Mouse (Mus musculus): Measurements from ENCODE around the gene Plau.

The Plau gene

DNA sequence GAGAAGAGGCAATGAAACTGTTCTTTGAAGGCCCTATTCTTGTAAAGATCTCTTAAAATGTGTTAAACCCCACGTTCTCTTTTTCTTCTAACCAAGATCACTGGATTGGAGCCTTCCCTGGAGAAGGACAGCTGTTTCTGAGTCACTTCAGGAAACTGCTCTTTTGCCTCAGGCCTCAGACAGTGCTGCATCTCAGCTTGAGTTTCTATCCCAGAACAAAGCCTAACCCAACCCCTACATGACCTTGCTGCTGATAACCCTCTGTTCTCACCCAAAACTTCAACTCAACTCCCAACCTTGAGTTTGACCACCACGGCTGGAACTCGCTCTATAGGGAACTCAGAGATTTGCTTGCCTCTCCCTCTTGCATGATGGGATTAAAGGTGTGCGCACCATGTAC is 27.1 kb upstream of the Plau start:
- DNase-seq, result no peak

DNA sequence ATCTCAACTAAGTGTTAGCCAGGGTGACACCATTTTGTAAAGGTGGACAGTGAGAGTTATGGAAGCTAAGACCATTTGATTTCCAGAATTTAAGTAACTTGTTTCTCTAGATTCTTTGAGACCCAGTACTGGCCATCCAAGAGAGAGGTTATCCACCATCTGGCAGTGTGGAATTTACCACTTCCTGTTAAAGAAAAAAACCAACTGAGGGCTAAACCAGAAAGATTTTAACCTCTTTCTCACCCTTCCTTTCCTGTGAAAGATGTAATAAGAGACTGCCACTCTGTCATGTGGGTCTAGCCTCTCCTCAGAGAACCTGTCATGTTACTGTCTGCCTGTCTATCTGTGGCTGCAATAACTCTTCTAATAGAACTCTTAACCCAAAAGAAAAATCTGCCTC is 26.6 kb upstream of the Plau start:
- no peak for DNase-seq

GRCm38 (mm10) chr14:20811236-20811635 is 25.2 kb upstream of the Plau start:
- DNase-seq, result no peak

DNA sequence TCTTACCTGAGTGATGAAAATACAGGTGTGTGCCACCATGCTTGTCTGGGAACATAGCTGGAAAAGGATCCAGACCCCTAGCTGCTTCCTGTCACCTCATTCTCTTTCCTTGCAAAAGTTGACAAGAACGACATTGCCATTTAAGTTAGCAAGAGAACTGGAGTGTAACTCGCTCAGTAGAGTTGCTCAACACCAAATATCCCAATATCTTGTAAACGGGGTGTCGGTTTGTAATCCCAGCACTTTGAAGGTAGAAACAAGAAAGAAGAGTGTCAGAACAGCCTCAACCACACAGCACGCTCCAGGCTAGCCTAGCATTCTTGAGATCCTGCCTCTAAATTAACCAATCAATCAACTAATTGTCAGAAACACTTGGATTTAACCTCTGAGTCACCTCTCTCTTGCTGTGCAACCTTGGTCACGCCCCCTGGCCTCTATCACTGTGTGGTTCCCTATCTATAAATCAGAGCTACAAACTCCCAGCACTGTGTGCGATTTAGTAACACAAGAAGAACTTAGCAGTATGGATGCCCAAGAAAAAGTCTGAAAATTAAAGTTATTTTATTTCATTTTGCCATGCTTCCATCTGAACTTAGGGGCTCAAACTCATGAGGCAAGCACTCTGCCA is 24.6 kb upstream of the Plau start:
- no peak for DNase-seq

DNA sequence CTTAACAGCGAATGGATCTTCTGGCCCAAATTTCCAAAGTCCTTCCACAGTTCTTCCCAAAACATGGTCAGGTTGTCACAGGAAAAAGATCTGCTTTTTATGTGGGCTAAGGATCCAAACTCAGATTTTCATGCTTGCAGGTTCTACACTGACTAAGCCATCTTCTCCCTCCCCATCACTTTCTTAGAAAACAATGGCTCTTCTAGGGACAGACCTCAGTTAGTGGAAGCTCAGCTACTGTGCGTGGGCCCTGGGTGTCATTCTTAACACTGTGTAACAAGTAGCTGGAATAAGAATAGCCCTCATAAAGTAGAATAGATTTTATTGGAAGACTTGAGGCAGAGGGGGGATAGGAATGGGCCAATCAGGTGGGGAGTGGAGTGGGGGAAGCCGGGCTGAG is 21.0 kb upstream of the Plau start:
- DNase-seq, result no peak

GRCm38 (mm10) chr14:20824517-20824916 is 11.9 kb upstream of the Plau start:
- DNase-seq, result no peak

DNA sequence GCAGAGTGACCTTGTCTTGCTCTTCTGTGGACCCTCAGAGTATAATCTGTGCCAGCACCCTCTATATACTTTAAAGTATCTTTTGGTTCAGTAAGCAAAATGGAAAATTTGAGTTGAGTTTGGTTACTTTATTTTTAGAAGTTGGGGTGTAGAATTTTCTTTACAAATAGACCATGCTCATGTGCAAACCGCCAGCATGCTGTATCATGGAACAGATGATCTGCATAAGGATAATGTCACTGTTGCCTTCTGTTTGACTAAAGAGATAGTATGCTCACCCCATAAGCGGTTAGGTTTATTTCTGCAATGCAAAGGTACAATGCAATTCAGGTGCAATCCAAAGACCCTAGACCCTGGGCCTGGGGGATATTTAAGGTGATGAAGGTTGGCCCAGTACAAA is 10.9 kb upstream of the Plau start:
- DNase-seq, result no peak

- no peak for DNase-seq
Observed at GRCm38 (mm10) chr14:20827061-20827460, 9.4 kb upstream of the Plau start.

DNA sequence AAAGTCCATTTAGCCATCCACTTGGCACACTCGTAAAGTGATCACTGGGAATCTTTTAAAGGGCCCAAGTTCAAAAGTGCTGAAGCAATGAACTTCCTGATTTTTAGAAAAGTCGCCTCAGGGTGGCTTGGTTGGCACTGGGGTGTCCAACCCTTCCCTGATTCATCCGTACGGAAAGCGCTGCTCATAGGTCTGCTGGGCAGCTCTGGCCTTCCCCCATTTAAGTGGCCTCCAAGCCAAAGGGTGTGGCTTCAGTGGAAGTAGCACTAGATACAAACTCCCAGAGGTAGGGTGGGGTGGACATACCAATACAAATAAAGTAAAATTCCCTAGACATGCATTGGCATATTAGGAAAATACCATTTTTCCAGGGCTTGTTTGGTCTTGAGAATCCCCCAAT is 9.0 kb upstream of the Plau start:
- no peak for DNase-seq

DNA sequence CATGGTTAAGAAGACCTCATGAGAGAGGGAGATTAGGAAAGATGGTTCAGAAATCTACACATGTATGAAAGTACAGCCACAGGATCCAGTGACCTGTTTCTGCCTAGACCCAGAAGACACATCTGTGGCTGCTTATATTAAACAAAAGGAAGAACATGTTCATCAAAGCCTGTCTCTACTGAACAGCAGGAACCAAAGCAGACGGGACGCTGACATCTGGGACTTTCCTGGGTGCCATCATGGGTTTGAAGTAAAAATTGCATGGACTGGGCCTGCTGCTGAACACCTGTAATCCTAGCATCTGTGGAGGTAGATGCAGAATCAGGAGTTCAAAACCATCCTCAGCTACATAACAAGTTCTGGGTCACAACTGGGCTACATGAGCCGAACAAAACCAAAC is 7.9 kb upstream of the Plau start:
- DNase-seq, result no peak

GRCm38 (mm10) chr14:20829523-20830366 is 6.7 kb upstream of the Plau start:
- no peak for DNase-seq

GRCm38 (mm10) chr14:20831141-20831910 is 5.1 kb upstream of the Plau start:
- no peak for DNase-seq

GRCm38 (mm10) chr14:20831915-20832314 is 4.5 kb upstream of the Plau start:
- DNase-seq, result no peak

DNA sequence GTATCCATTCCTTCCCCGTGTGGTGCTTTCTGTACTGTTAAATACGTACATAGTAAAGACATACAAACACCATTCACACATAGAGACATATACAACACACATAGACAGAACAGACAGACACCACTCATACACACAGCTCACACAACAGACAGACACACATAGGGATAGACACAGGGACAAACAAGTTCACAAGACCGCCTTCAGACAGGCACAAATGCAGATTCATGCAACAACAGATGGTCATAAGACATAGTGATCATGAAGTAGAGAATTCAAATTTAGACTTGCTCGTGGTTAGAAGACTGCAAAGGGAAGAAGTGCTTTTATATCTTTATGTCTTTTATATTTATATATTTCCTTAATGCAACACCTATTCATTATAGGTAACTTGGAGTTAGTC is 2.9 kb upstream of the Plau start:
- DNase-seq, result no peak

GRCm38 (mm10) chr14:20834136-20834535 is 2.3 kb upstream of the Plau start:
- DNase-seq, result no peak

DNA sequence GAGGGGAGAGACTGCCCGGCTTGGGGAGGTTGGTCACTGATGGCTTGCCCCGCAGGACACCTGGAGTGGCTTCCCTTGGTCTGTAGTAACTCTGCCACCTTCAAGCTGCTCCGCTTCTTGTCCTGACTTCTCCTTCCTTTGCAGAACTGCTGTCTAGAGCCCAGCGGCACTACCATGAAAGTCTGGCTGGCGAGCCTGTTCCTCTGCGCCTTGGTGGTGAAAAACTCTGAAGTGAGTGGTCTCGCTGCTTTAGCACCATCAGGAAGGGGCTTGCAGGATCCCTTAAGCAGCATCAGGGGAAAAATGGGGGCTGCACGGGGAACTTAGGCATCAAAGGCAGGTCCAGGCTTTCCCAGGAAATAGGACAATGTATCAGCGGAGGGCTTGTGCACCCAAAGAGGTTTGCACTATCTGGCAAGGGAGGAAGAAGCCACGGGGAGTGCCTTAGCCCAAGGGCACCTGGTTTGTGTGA is 481 bp downstream of the Plau start:
- DNase-seq, result no peak

GRCm38 (mm10) chr14:20837681-20838080 is 1.2 kb downstream of the Plau start:
- DNase-seq, result no peak

- no peak for DNase-seq
Observed at GRCm38 (mm10) chr14:20841526-20841925, 5.1 kb downstream of the Plau start.

GRCm38 (mm10) chr14:20842629-20843028 is 6.2 kb downstream of the Plau start:
- DNase-seq, result no peak

- no peak for DNase-seq
Observed at GRCm38 (mm10) chr14:20844126-20844525, 7.7 kb downstream of the Plau start.

GRCm38 (mm10) chr14:20844671-20845576 is 8.5 kb downstream of the Plau start:
- DNase-seq, result no peak

GRCm38 (mm10) chr14:20845577-20846088 is 9.2 kb downstream of the Plau start:
- no peak for DNase-seq

All from cerebellum, adult 11 months (tissue).